Mouse (Mus musculus) olfactory bulb, adult 2 months (tissue): ENCODE data around the gene Cmya5.

ENCODE experiments used
- CTCF ChIP-seq: fragments of 200-500 bp; IDR thresholded peaks from 2 replicates; pipeline ENCODE4 v1.5.1; 2012; ENCODE audit warnings: low read depth, mild to moderate bottlenecking, low read length, moderate library complexity; ENCODE audit not compliant: insufficient read depth
- POLR2A ChIP-seq: fragments of 200-500 bp; IDR thresholded peaks from 2 replicates; pipeline ENCODE4 v1.6.1; 2012; ENCODE audit warnings: mild to moderate bottlenecking, low read depth, low read length, moderate library complexity; ENCODE audit not compliant: insufficient read depth

DNA sequence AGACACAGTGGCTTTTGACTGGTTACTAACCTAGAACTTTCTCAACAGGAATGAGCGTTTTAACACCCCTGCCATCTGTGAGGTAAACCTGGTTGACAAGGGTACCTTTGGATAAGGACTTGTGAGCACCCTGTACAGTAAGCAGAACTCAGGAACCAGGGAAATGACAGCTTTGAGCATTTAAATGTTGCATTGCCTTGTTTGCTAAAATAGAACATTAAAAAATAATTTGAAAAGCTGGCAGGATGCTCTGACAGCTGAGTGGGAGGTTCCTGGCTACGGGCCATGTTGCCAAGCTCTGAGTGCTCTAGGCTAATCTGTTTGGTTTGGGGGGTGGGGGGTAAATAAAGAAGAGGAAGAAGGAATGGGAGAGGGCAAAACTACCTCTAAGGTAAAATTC lies 70.9 kb downstream of the Cmya5 start:
- TF ChIP-seq CTCF (no peak), POLR2A (no peak)
